27 mouse cellular contexts compared by ENCODE assay signal in genomic region chr16:16222651-16223050, GRCm38 (mm10). TPM values are rescaled to one million over a fixed set of nuclear protein-coding genes. Genes with fewer than 3 reads are reported as not detected.
A peak's percentile ranks its signal among the peaks of the same experiment; 100 is the strongest.
DNase-seq lines count a peak whose midpoint lies in the region; ATAC-seq and TF ChIP-seq lines count a peak whose summit lies in the region.
"Had no signal": no experiment of that assay in that cellular context is flagged by ENCODE, and none has a peak within 500 bp of the region (broad histone marks: within the 10 kb centered on the region; RNA-seq: fewer than 3 reads in every experiment).

No protein-coding gene starts in this region.

- DNase-seq in heart, adult 9 months (ENCODE audit: low spot score in 2 of 2) = no peak
- no peak for DNase-seq in kidney, postnatal 4 days
- no peak for DNase-seq in embryonic facial prominence, embryonic 14.5 days (ENCODE audit: low spot score)
- DNase-seq in lung, postnatal 0 days (ENCODE audit: low spot score) = no peak
- DNase-seq: adrenal gland, adult 2 months; adrenal gland, postnatal 36 days; B cell, adult 2 months; cerebellum, adult 18-20 months; cerebellum, postnatal 10 days; gastrocnemius, postnatal 10 days; kidney, adult 18-20 months; kidney, postnatal 36 days; liver, embryonic 13.5 days; lung, adult 18-20 months; lung, postnatal 10 days; midbrain, embryonic 14.5 days; right cerebral cortex, postnatal 25 days; thymus, postnatal 14 days had no signal

- ATAC-seq in heart, embryonic 11.5 days (replicated peaks; ENCODE audit: insufficient number of reproducible peaks, low FRiP score, low TSS enrichment) = no peak
- ATAC-seq in kidney, embryonic 14.5 days (ENCODE audit: low FRiP score, low TSS enrichment) = peak; percentile 41; the same call in 1 of the 2 replicates
- peak; percentile 50 for ATAC-seq in embryonic facial prominence, embryonic 14.5 days (ENCODE audit: low read depth)
- no peak for ATAC-seq in lung, postnatal 0 days
- ATAC-seq: activated CD4-positive, CD25-positive, alpha-beta regulatory T cell, adult 4 months; forebrain, embryonic 13.5 days; hindbrain, embryonic 16.5 days had no signal

- no peak overlapping the region for H3K9ac ChIP-seq in heart, embryonic 11.5 days (ENCODE audit: low read depth, low read length)
- no peak overlapping the region for H3K9ac ChIP-seq in kidney, embryonic 14.5 days (ENCODE audit: low read depth, low read length)
- no peak overlapping the region for H3K9ac ChIP-seq in embryonic facial prominence, embryonic 14.5 days (ENCODE audit: low read depth, low read length)
- no peak overlapping the region for H3K9ac ChIP-seq in lung, postnatal 0 days (replicated peaks; ENCODE audit: low read depth)
- H3K9ac ChIP-seq: forebrain, embryonic 13.5 days; limb, embryonic 15.5 days; liver, embryonic 13.5 days had no signal

- peak overlapping the region; percentile 20; the same call in 1 of the 2 replicates for H3K4me2 ChIP-seq in heart, embryonic 11.5 days
- H3K4me2 ChIP-seq in kidney, embryonic 14.5 days (replicated peaks; ENCODE audit: low read depth, low read length) = no peak overlapping the region
- H3K4me2 ChIP-seq in embryonic facial prominence, embryonic 14.5 days (ENCODE audit: low read depth, low read length) = no peak overlapping the region
- peak overlapping the region; percentile 80 for H3K4me2 ChIP-seq in myocyte (ENCODE audit: low read depth)
- no peak overlapping the region for H3K4me2 ChIP-seq in lung, postnatal 0 days (replicated peaks; ENCODE audit: low read depth, low read length)
- H3K4me2 ChIP-seq: forebrain, embryonic 13.5 days; limb, embryonic 15.5 days; liver, embryonic 13.5 days had no signal

- peaks cover 35% of the 10 kb centered on the region for H3K4me1 ChIP-seq in heart, embryonic 11.5 days (ENCODE audit: control insufficient read depth, insufficient read depth, low read length)
- H3K4me1 ChIP-seq in kidney, embryonic 14.5 days (ENCODE audit: control insufficient read depth, insufficient read depth, low read length) = peaks cover 19% of the 10 kb centered on the region
- H3K4me1 ChIP-seq in embryonic facial prominence, embryonic 14.5 days (ENCODE audit: control insufficient read depth, insufficient read depth, low read length) = 0 out of 2 replicates have a peak, but pooled peaks cover 3% of the 10 kb centered on the region
- no peaks in the 10 kb centered on the region for H3K4me1 ChIP-seq in lung, postnatal 0 days (ENCODE audit: insufficient read depth, low read depth, low read length)
- H3K4me1 ChIP-seq: limb, embryonic 15.5 days had no signal

- H3K79me2 ChIP-seq in myocyte (ENCODE audit: control insufficient read depth, insufficient read depth) = peaks cover 4% of the 10 kb centered on the region

- no peaks in the 10 kb centered on the region for H3K27me3 ChIP-seq in heart, embryonic 11.5 days (ENCODE audit: control insufficient read depth, insufficient read depth, low read length)
- no peaks in the 10 kb centered on the region for H3K27me3 ChIP-seq in kidney, embryonic 14.5 days (ENCODE audit: control insufficient read depth, insufficient read depth, low read length)
- H3K27me3 ChIP-seq in embryonic facial prominence, embryonic 14.5 days (replicated peaks; ENCODE audit: control insufficient read depth, insufficient read depth, low read length) = no peaks in the 10 kb centered on the region
- H3K27me3 ChIP-seq in myocyte (ENCODE audit: control insufficient read depth, insufficient read depth, insufficient read length) = no peaks in the 10 kb centered on the region
- H3K27me3 ChIP-seq in lung, postnatal 0 days (replicated peaks; ENCODE audit: insufficient read depth, low read length) = no peaks in the 10 kb centered on the region
- H3K27me3 ChIP-seq: limb, embryonic 15.5 days; liver, embryonic 13.5 days had no signal

- H3ac ChIP-seq in myocyte (ENCODE audit: control insufficient read depth, insufficient read length) = no peak overlapping the region

- TF ChIP-seq EP300 in lung, postnatal 0 days (IDR thresholded peaks at IDR 0.05) = no peak

- WGBS in heart, embryonic 11.5 days (ENCODE audit: insufficient replicate concordance) = 40% methylated on average over 1 of the region's 1 CpGs
- 35% methylated on average over 1 of the region's 1 CpGs for WGBS in kidney, embryonic 14.5 days
- WGBS in embryonic facial prominence, embryonic 14.5 days = 60% methylated on average over 1 of the region's 1 CpGs
- WGBS in lung, postnatal 0 days = 45% methylated on average over 1 of the region's 1 CpGs

- peak overlapping the region; percentile 88 for H3K27ac ChIP-seq in heart, embryonic 11.5 days (ENCODE audit: low read depth, low read length)
- no peak overlapping the region for H3K27ac ChIP-seq in kidney, embryonic 14.5 days (ENCODE audit: low read depth, low read length)
- H3K27ac ChIP-seq in embryonic facial prominence, embryonic 14.5 days (replicated peaks; ENCODE audit: low read depth, low read length) = no peak overlapping the region
- H3K27ac ChIP-seq in lung, postnatal 0 days (ENCODE audit: low read length) = no peak overlapping the region
- H3K27ac ChIP-seq: forebrain, embryonic 13.5 days; limb, embryonic 10.5 days; limb, embryonic 15.5 days; liver, embryonic 13.5 days; macrophage had no signal

- peaks cover 5% of the 10 kb centered on the region for H3K36me3 ChIP-seq in heart, embryonic 11.5 days (ENCODE audit: control insufficient read depth, insufficient read depth, low read length)
- no peaks in the 10 kb centered on the region for H3K36me3 ChIP-seq in kidney, embryonic 14.5 days (ENCODE audit: control insufficient read depth, insufficient read depth, low read length)
- no peaks in the 10 kb centered on the region for H3K36me3 ChIP-seq in embryonic facial prominence, embryonic 14.5 days (ENCODE audit: control insufficient read depth, insufficient read depth, low read length)
- peaks cover under 1% of the 10 kb centered on the region for H3K36me3 ChIP-seq in myocyte (ENCODE audit: control insufficient read depth, insufficient read depth)
- no peaks in the 10 kb centered on the region for H3K36me3 ChIP-seq in lung, postnatal 0 days (ENCODE audit: insufficient read depth, low read length)
- H3K36me3 ChIP-seq: limb, embryonic 10.5 days; limb, embryonic 15.5 days; liver, embryonic 13.5 days had no signal

- no peak overlapping the region for H3K4me3 ChIP-seq in heart, embryonic 11.5 days (ENCODE audit: low read depth, low read length)
- no peak overlapping the region for H3K4me3 ChIP-seq in kidney, embryonic 14.5 days (ENCODE audit: low read length)
- no peak overlapping the region for H3K4me3 ChIP-seq in embryonic facial prominence, embryonic 14.5 days (ENCODE audit: low read depth, low read length)
- no peak overlapping the region for H3K4me3 ChIP-seq in myocyte
- no peak overlapping the region for H3K4me3 ChIP-seq in lung, postnatal 0 days (ENCODE audit: low read depth, low read length)
- H3K4me3 ChIP-seq: forebrain, embryonic 13.5 days; limb, embryonic 10.5 days; limb, embryonic 15.5 days; liver, embryonic 13.5 days had no signal

- no peak for TF ChIP-seq CTCF in lung, postnatal 0 days (IDR thresholded peaks at IDR 0.05)

- no peaks in the 10 kb centered on the region for H3K9me3 ChIP-seq in heart, embryonic 11.5 days (replicated peaks; ENCODE audit: control insufficient read depth, low read length)
- H3K9me3 ChIP-seq in kidney, embryonic 14.5 days (ENCODE audit: control insufficient read depth, low read length) = no peaks in the 10 kb centered on the region
- no peaks in the 10 kb centered on the region for H3K9me3 ChIP-seq in embryonic facial prominence, embryonic 14.5 days (ENCODE audit: control insufficient read depth, low read length)
- H3K9me3 ChIP-seq in lung, postnatal 0 days (ENCODE audit: low read length) = no peaks in the 10 kb centered on the region
- H3K9me3 ChIP-seq: forebrain, embryonic 13.5 days; limb, embryonic 10.5 days; limb, embryonic 15.5 days; liver, embryonic 13.5 days had no signal

- TF ChIP-seq POLR2A in myocyte (IDR thresholded peaks at IDR 0.05; ENCODE audit: insufficient read length, low read depth) = no peak

TF ChIP-seq in myocyte, 11 proteins besides CTCF, POLR2A, EP300 and RAD21:
- TF ChIP-seq TCF12 (IDR thresholded peaks at IDR 0.05; ENCODE audit: insufficient read depth, poor library complexity, severe bottlenecking) (no peak), SRF (IDR thresholded peaks at IDR 0.05; ENCODE audit: control insufficient read depth, insufficient read length, low read depth) (no peak), USF1 (IDR thresholded peaks at IDR 0.05; ENCODE audit: low read depth) (no peak), TCF3 (IDR thresholded peaks at IDR 0.05; ENCODE audit: insufficient read length, low read depth) (no peak), E2F4 (IDR thresholded peaks at IDR 0.05; ENCODE audit: insufficient read depth) (no peak), MAX (IDR thresholded peaks at IDR 0.05; ENCODE audit: low read depth) (no peak), CEBPB (IDR thresholded peaks at IDR 0.05; ENCODE audit: insufficient read depth, poor library complexity, severe bottlenecking) (no peak), MYOD1 (IDR thresholded peaks at IDR 0.05; ENCODE audit: control insufficient read depth in 1 of 3, insufficient read length in 2 of 3, low read depth in 2 of 3) (no peak), REST (IDR thresholded peaks at IDR 0.05; ENCODE audit: insufficient read depth, insufficient read length) (no peak), MYOG (IDR thresholded peaks at IDR 0.05; ENCODE audit: control insufficient read depth in 1 of 3, insufficient read depth in 1 of 3, insufficient read length in 2 of 3, low read depth in 2 of 3) (no peak), POLR2AphosphoS2 (IDR thresholded peaks at IDR 0.05; ENCODE audit: insufficient read length, low read depth) (no peak)

RNA-seq across cellular contexts. Expression of gene Pkp2, which starts 9.5 kb away (rescaled TPM):
- 95.7 and 114 TPM in 2 replicates for polyA plus RNA-seq in heart, embryonic 11.5 days (2014; fragmentation: Nextera tagmentation; extraction: Ambion mirVana)
- polyA plus RNA-seq in kidney, embryonic 14.5 days (2014; fragmentation: Nextera tagmentation; extraction: Ambion mirVana) = 6.2 and 10.1 TPM in 2 replicates
- polyA plus RNA-seq in embryonic facial prominence, embryonic 14.5 days (2014; fragmentation: Nextera tagmentation; extraction: Ambion mirVana) = 3.7 and 4.6 TPM in 2 replicates
- polyA plus RNA-seq in myocyte (2012; fragmentation: generic; extraction: Trizol) = 9.1 TPM
- 28.9 and 30.9 TPM in 2 replicates for polyA plus RNA-seq in lung, postnatal 0 days (2015; fragmentation: Nextera tagmentation; extraction: Ambion mirVana)

Comparison
In these comparisons a context has a peak if more than half of its experiments do, and no peak if none do; other contexts are left out.
1. ATAC-seq: peak in kidney, embryonic 14.5 days (single experiment) and embryonic facial prominence, embryonic 14.5 days (single experiment); none in heart, embryonic 11.5 days (single experiment) and lung, postnatal 0 days (single experiment).
2. H3K4me2 ChIP-seq: peak in heart, embryonic 11.5 days (single experiment) and myocyte (single experiment); none in kidney, embryonic 14.5 days (single experiment), embryonic facial prominence, embryonic 14.5 days (single experiment) and lung, postnatal 0 days (single experiment).